Mouse (Mus musculus) MEL (cell line): ENCODE data around the gene Habp4. TPM values are rescaled to one million over a fixed set of nuclear protein-coding genes. Genes with fewer than 3 reads are reported as not detected.
A peak's percentile ranks its signal among the peaks of the same experiment; 100 is the strongest.

Experiments used
- DNase-seq: peaks from one replicate; pipeline ENCODE4 v3.0.0; 2011; ENCODE audit warnings: low read depth, low spot score
- H3K27ac ChIP-seq: 2 replicates; pipeline ENCODE4 v1.5.1; 2012; ENCODE audit warnings: low read depth, mild to moderate bottlenecking, control low read depth, low read length, moderate library complexity; ENCODE audit not compliant: control insufficient read depth
- H3K27me3 ChIP-seq, 2 experiments: fragments of 150-350 bp in 1 of 2; sonication (generic) in 1 of 2; 2 replicates each; pipeline ENCODE4 v1.6.1; 2012; ENCODE audit warnings: low read length in 2 of 2, mild to moderate bottlenecking in 2 of 2, improper control_type of control experiment in 1 of 2, moderate library complexity in 1 of 2; ENCODE audit not compliant: insufficient read depth in 2 of 2, control insufficient read depth in 1 of 2
- H3K36me3 ChIP-seq, 2 experiments: 2 replicates each; pipeline ENCODE4 v1.6.1; 2012 to 2014; ENCODE audit warnings: low read length in 2 of 2, improper control_type of control experiment in 1 of 2, inconsistent platforms in 1 of 2, mild to moderate bottlenecking in 1 of 2; ENCODE audit not compliant: insufficient read depth in 2 of 2, control insufficient read depth in 1 of 2
- H3K4me1 ChIP-seq, 2 experiments: fragments of 150-350 bp in 1 of 2; sonication (generic) in 1 of 2; 2 replicates each; pipeline ENCODE4 v1.6.1; 2012; ENCODE audit warnings: low read length in 2 of 2, improper control_type of control experiment in 1 of 2, mild to moderate bottlenecking in 1 of 2; ENCODE audit not compliant: insufficient read depth in 2 of 2, control insufficient read depth in 1 of 2
- H3K4me3 ChIP-seq, 2 experiments: fragments of 150-350 bp in 1 of 2; sonication (generic) in 1 of 2; 2 replicates each; pipeline ENCODE4 v1.5.1; 2012; ENCODE audit warnings: low read depth in 2 of 2, low read length in 2 of 2, mild to moderate bottlenecking in 2 of 2, moderate library complexity in 2 of 2, control low read depth in 1 of 2, improper control_type of control experiment in 1 of 2; ENCODE audit not compliant: control insufficient read depth in 1 of 2, insufficient read depth in 1 of 2
- H3K79me2 ChIP-seq: 2 replicates; pipeline ENCODE4 v1.6.1; 2012; ENCODE audit warnings: mild to moderate bottlenecking, low read length, moderate library complexity; ENCODE audit not compliant: control insufficient read depth, poor library complexity, insufficient read depth
- H3K9ac ChIP-seq: 2 replicates; pipeline ENCODE4 v1.6.1; 2012; ENCODE audit warnings: low read depth, mild to moderate bottlenecking, control low read depth, low read length, moderate library complexity; ENCODE audit not compliant: control insufficient read depth, poor library complexity, severe bottlenecking
- H3K9me3 ChIP-seq: fragments of 150-350 bp; sonication (generic); replicated peaks from 2 replicates; pipeline ENCODE4 v1.6.1; 2012; ENCODE audit warnings: mild to moderate bottlenecking, low read length, improper control_type of control experiment, moderate library complexity; ENCODE audit not compliant: insufficient read depth
- BHLHE40 ChIP-seq: IDR thresholded peaks from 2 replicates; pipeline ENCODE4 v1.6.1; 2012; ENCODE audit warnings: low read depth, mild to moderate bottlenecking, inconsistent platforms, low read length, improper control_type of control experiment, borderline replicate concordance
- CHD1 ChIP-seq: IDR thresholded peaks from 2 replicates; pipeline ENCODE4 v1.6.1; 2012; ENCODE audit warnings: low read depth, mild to moderate bottlenecking, inconsistent platforms, low read length, improper control_type of control experiment
- CHD2 ChIP-seq: IDR thresholded peaks from 2 replicates; pipeline ENCODE4 v1.6.1; 2011; ENCODE audit warnings: low read length, improper control_type of control experiment
- CTCF ChIP-seq, 3 experiments: IDR thresholded peaks in 2 of 3; conservative IDR thresholded peaks in 1 of 3; 2 replicates each; pipeline ENCODE4 v1.5.1; 2011 to 2012; ENCODE audit warnings: low read length in 3 of 3, low read depth in 2 of 3, mild to moderate bottlenecking in 2 of 3, improper control_type of control experiment in 1 of 3, inconsistent platforms in 1 of 3, mixed read lengths in 1 of 3, moderate library complexity in 1 of 3; ENCODE audit not compliant: control insufficient read depth in 1 of 3, insufficient read depth in 1 of 3, poor library complexity in 1 of 3, severe bottlenecking in 1 of 3
- ELF1 ChIP-seq: IDR thresholded peaks from 2 replicates; pipeline ENCODE4 v1.6.1; 2014; ENCODE audit warnings: low read depth, mild to moderate bottlenecking, inconsistent platforms, low read length, improper control_type of control experiment, moderate library complexity
- ETS1 ChIP-seq: IDR thresholded peaks from 2 replicates; pipeline ENCODE4 v1.6.1; 2012; ENCODE audit warnings: low read depth, mild to moderate bottlenecking, inconsistent platforms, low read length, improper control_type of control experiment, moderate library complexity
- GABPA ChIP-seq: IDR thresholded peaks from 2 replicates; pipeline ENCODE4 v1.6.1; 2012; ENCODE audit warnings: low read depth, mild to moderate bottlenecking, inconsistent platforms, low read length, improper control_type of control experiment, moderate library complexity
- JUND ChIP-seq: IDR thresholded peaks from 2 replicates; pipeline ENCODE4 v1.6.1; 2011; ENCODE audit warnings: low read depth, mild to moderate bottlenecking, improper control_type of control experiment, low read length
- KAT2A ChIP-seq: conservative IDR thresholded peaks from 2 replicates; pipeline ENCODE4 v1.6.1; 2012; ENCODE audit warnings: low read depth, low read length, improper control_type of control experiment, inconsistent platforms
- MAFK ChIP-seq: IDR thresholded peaks from 2 replicates; pipeline ENCODE4 v1.6.1; 2011; ENCODE audit warnings: low read depth, mild to moderate bottlenecking, low read length, improper control_type of control experiment, borderline replicate concordance
- MAX ChIP-seq: IDR thresholded peaks from 2 replicates; pipeline ENCODE4 v1.6.1; 2011; ENCODE audit warnings: low read length, improper control_type of control experiment
- MAZ ChIP-seq: IDR thresholded peaks from 2 replicates; pipeline ENCODE4 v1.6.1; 2012; ENCODE audit warnings: low read depth, mild to moderate bottlenecking, inconsistent platforms, low read length, improper control_type of control experiment
- MEF2A ChIP-seq: IDR thresholded peaks from 2 replicates; pipeline ENCODE4 v1.6.1; 2014; ENCODE audit warnings: low read depth, mild to moderate bottlenecking, inconsistent platforms, low read length, improper control_type of control experiment; ENCODE audit not compliant: poor library complexity, insufficient replicate concordance, severe bottlenecking; ENCODE audit errors: extremely low read depth
- MYB ChIP-seq: IDR thresholded peaks from 2 replicates; pipeline ENCODE4 v1.6.1; 2011; ENCODE audit warnings: mild to moderate bottlenecking, low read depth, low read length, improper control_type of control experiment
- MYC ChIP-seq: IDR thresholded peaks from 2 replicates; pipeline ENCODE4 v1.6.1; 2011; ENCODE audit warnings: low read depth, mild to moderate bottlenecking, low read length, improper control_type of control experiment, moderate library complexity
- NRF1 ChIP-seq: IDR thresholded peaks from 2 replicates; pipeline ENCODE4 v1.6.1; 2014; ENCODE audit warnings: low read depth, mild to moderate bottlenecking, inconsistent platforms, low read length, improper control_type of control experiment, moderate library complexity; ENCODE audit not compliant: poor library complexity, insufficient read depth, severe bottlenecking
- POLR2AphosphoS2 ChIP-seq: IDR thresholded peaks from 2 replicates; pipeline ENCODE4 v1.6.1; 2011; ENCODE audit warnings: low read length, improper control_type of control experiment
- POLR2AphosphoS5 ChIP-seq: IDR thresholded peaks from 2 replicates; pipeline ENCODE4 v1.6.1; 2012; ENCODE audit warnings: low read depth, borderline replicate concordance, mild to moderate bottlenecking, inconsistent platforms, low read length, moderate library complexity, mixed read lengths
- TAL1 ChIP-seq: IDR thresholded peaks from 2 replicates; pipeline ENCODE4 v1.6.1; 2012; ENCODE audit warnings: mild to moderate bottlenecking, inconsistent platforms, low read length, moderate library complexity, mixed read lengths
- TBP ChIP-seq: IDR thresholded peaks from 2 replicates; pipeline ENCODE4 v1.8.0; 2011; ENCODE audit warnings: low read depth, low read length, improper control_type of control experiment
- USF1 ChIP-seq: IDR thresholded peaks from 2 replicates; pipeline ENCODE4 v1.6.1; 2014; ENCODE audit warnings: low read depth, mild to moderate bottlenecking, inconsistent platforms, low read length, improper control_type of control experiment, moderate library complexity
- ZKSCAN1 ChIP-seq: IDR thresholded peaks from 2 replicates; pipeline ENCODE4 v1.6.1; 2012; ENCODE audit warnings: low read depth, mild to moderate bottlenecking, inconsistent platforms, low read length, improper control_type of control experiment, moderate library complexity
- ZMIZ1 ChIP-seq: IDR thresholded peaks from 2 replicates; pipeline ENCODE4 v1.6.1; 2012; ENCODE audit warnings: low read depth, mild to moderate bottlenecking, inconsistent platforms, low read length, improper control_type of control experiment, moderate library complexity
- ZNF384 ChIP-seq: IDR thresholded peaks from 2 replicates; pipeline ENCODE4 v1.6.1; 2012; ENCODE audit warnings: low read depth, mild to moderate bottlenecking, inconsistent platforms, low read length, improper control_type of control experiment
- polyA plus RNA-seq, 2 experiments: library from polyadenylated mRNA; stranded (reverse) in 1 of 2; unstranded in 1 of 2; fragments of >175 nt in 1 of 2; fragments of >200 nt in 1 of 2; gene quantifications; 2 replicates each; pipeline versions ENCODE4 v1.2.1 to v1.2.4; 2012; ENCODE audit warnings: low replicate concordance in 2 of 2, low read depth in 1 of 2; ENCODE audit not compliant: insufficient read length in 2 of 2, insufficient read depth in 1 of 2, missing spikeins in 1 of 2
- total RNA-seq: library from RNA; depleted of rRNA; stranded (reverse); fragments of 300-350 nt; gene quantifications from 2 replicates; pipeline ENCODE4 v1.2.3, GENCODE M21; 2012

Habp4 gene
- total and polyA plus RNA-seq, 3 experiments = 4.4 to 19.8 TPM; not detected in 1

GRCm38 (mm10) chr13:64161916-64162611 is 440 bp downstream of the Habp4 start (continued):
- TF ChIP-seq MAZ = no peak; the same call in 1 of the 2 replicates
- TF ChIP-seq NRF1 = peak; percentile 11; the same call in 1 of the 2 replicates
- TF ChIP-seq ZKSCAN1 = no peak
- no peak for TF ChIP-seq GABPA
- no peak for TF ChIP-seq JUND
- TF ChIP-seq CTCF (IDR thresholded peaks at IDR 0.05 in 2 of 3, conservative IDR thresholded peaks at IDR 0.05 in 1 of 3; ENCODE audit: control insufficient read depth in 1 of 3, insufficient read depth in 1 of 3, low read depth in 2 of 3, low read length in 3 of 3, poor library complexity in 1 of 3, severe bottlenecking in 1 of 3) = no peak
- peak; percentile 32; the same call in 1 of the 2 replicates for TF ChIP-seq POLR2AphosphoS2
- no peak for TF ChIP-seq MEF2A
- TF ChIP-seq MAFK = no peak
- TF ChIP-seq CHD2 = no peak
- no peak for TF ChIP-seq ZNF384

GRCm38 (mm10) chr13:64162626-64163025 is 1.0 kb downstream of the Habp4 start:
- DNase-seq = no peak
- H3K36me3 ChIP-seq = no peaks in the 10 kb centered on the region
- H3K4me1 ChIP-seq = peaks cover 0 to 10% of the 10 kb centered on the region in 2 experiments; a peak in 3 of 4 replicates
- H3K9me3 ChIP-seq = no peaks in the 10 kb centered on the region
- H3K4me3 ChIP-seq = peak overlapping the region; percentile 73 to 99
- H3K27ac ChIP-seq = no peak overlapping the region
- TF ChIP-seq NRF1 = no peak
- no peak for TF ChIP-seq BHLHE40
- TF ChIP-seq MYB = no peak
- TF ChIP-seq MAFK = no peak
- no peak for TF ChIP-seq POLR2AphosphoS2
- no peak for TF ChIP-seq KAT2A
- no peak for TF ChIP-seq USF1
- no peak for TF ChIP-seq ETS1
- TF ChIP-seq ELF1 = no peak
- TF ChIP-seq ZMIZ1 = no peak
- no peak for TF ChIP-seq ZNF384
- no peak for TF ChIP-seq CHD1
- TF ChIP-seq MYC = no peak
- no peak for TF ChIP-seq MAX
- no peak for TF ChIP-seq TBP
- no peak for TF ChIP-seq MEF2A
- no peak for TF ChIP-seq POLR2AphosphoS5
- TF ChIP-seq TAL1 = no peak
- TF ChIP-seq, all 39 proteins: peak for 0
- H3K79me2 ChIP-seq = no peaks in the 10 kb centered on the region
- H3K9ac ChIP-seq = peak overlapping the region; percentile 82
- peaks cover 6 to 25% of the 10 kb centered on the region in 2 experiments for H3K27me3 ChIP-seq
